Mouse (Mus musculus): ENCODE results near the gene Bnip1.

Bnip1 gene

DNA sequence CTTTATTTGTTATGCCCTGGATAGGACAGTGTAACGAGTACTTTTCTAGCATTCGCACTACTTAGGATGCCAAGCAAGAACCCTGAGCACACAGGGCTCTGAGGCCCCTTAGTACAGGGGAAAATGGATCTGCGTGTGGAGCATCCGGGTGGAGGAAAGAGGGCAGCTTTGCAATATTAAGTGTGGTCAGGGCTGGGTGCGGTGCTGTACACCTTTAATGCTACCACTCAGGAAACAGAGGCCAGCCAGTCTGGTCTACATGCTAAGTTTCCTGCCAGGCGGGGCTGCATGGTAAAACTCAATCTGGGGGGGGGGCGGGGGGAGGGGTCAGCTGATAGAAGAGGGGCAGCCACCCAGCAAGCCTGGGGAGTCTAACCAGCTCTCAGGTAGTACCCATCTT, 14.5 kb downstream of the Bnip1 start:
- no peak for DNase-seq

DNA sequence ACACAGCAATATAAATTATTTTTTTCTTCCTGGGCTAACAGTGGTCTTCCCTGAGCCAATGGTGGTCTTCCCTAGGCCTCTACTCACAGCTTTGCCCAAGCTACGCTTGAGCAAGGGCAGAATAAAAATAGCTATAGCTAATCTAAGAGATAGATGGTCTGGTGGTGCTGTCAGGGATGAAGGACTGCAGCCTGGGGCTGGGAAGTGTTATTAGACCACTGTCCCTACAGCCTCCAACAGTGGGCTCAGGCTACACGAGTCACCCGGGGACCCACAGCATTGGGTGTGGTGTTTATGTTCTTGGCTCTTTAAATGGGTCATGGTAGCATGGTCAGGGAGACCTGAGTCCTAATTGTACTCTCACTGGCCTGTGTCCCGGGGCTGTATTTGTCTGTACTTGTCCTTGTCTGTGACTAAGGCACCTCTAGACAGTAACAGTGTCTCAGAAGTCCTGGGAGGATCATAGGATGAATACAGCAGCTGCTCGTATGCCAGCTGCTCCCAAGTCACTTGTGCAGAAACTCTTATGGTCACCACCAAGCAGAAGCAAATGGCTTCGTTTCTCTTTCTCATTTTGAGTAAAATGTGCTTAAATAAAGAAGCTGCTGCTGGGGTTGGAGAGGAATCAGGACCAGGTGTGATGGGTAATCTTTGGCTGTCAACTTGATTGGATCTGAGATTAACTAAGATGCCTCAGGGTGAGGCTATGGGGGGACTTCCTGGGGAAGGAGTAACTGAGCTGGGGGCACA, 16.7 kb downstream of the Bnip1 start:
- DNase-seq, result no peak

DNA sequence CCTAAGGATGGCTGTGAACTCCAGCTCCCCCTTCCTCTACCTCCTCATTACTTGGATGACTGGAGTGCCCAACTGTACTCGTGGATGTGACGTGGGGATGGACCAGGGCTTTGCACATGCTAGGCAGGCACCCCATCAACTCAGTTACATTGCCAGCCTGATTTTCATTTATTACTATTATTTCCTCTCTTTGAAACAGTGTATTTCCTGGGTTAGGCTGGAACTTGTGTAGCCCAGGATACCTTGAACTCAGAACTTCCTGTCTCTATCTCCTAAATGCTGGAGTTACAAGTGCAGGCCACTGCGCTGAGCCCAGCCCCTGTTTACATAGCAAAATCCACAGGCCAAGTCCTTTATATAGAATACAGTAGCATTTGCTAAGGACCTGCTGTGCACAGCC, 22.0 kb downstream of the Bnip1 start:
- no peak for DNase-seq

DNA sequence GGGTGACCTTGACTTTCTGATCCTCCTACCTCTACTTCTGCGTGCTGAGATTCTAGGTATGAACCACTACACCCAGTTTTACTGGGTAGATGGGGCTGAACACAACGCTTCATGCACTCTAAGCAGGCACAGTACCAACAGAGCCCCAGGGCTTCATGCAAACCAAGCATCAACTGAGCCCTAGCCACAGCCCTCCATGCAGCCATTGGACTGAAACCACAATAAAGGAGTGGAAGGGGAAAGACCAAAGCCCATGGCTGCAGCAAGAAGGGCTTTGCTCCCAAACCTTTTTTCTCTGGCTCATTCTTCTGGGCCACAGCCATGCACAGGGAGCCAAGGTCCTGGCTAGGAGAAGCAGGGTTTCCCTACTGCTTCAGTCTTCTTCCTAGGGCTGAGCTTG, 31.7 kb downstream of the Bnip1 start:
- no peak for DNase-seq

DNA sequence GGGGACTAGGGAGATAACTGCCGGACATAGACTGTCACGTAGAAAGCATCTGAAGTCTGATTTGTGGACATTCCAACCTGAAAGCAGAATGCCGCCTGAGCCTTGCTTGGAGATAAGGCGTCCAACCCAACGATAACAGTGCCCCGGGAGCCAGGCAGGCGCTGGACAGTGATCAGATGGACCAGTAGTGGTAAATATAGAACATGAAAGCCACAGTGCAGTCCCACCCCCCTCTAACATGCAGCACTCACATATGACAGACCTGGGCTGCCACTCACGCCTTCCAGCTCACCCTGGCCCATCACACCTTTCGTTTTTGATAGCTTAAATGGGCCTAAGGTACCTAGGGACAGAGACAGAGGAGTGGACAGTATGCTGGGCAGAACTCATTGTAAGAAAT, 32.6 kb downstream of the Bnip1 start:
- no peak for DNase-seq

DNA sequence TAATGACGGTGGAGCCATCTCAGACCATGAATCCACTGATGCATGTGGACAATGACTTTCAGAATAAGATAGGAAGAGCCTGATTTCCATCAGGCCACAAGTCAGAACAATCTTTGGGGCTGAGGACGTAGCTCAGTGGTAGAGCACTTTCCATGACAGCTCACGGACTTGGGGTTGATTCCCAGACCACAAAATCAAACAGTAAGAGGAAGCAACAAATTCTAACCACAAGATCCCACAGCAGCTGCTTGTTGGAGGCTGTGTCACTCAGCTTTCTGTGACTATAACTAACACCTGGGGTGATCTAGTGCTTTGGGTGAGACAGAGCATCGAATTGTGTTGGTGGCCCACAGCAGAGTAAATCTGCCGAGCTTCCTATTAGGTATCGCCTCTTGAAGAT, 35.9 kb downstream of the Bnip1 start:
- DNase-seq, result no peak

DNA sequence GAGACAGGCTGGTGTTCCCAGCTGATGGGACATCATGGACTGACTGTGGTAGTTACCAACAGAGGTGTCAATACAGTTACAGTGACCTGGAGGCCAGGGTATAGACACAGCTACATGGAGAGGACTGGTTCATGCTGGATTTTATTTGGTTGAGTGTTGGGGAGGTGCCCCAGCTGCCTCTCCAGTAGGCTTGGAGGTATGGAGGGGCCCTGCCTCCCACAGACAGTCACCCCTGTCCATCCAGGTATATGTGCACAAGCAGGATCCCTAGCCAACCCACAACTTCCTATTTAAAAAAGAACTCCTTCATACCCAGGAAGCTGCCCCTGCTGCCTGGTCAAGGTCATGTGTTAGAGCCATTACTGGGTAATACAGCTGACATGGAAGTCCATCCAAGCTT, 36.9 kb downstream of the Bnip1 start:
- no peak for DNase-seq

DNA sequence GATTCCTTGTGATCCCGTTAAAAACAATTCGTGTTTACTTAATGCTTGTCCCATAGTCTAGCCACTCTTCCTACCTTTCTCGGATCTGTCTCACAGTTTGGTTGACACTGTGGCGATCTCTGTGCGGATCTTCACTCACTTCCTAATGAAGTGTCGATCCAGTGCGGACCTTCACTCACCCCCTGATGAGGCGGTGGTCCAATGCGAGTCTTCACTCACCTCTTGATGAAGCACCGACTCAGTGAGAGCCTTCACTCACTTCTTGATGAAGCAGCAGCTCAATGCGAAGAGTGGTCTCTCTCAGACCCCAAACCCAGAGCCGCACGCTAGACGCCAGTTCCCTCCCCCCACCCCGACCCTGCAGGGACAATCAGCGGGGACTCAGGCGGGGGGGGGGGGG, 45.3 kb downstream of the Bnip1 start:
- DNase-seq, result no peak

DNA sequence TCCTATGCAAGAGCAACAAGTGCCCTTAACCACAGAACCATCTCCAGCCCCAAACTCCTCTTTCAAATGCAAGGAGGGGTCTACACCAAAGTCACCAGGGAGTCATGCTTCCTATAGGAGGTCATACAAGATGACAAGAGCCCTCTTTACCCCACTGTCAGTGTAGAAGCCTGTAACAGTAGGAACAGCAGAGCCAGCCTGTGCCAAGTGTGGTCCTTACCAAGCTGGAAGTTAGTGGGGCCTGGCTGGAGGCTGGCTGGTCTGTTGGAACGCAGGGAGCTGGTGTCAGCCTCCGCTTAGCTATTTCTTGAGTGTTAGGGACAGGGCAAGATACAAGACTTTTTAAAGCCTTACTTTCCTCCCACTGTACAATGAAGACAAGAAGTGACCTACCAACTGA, 52.9 kb downstream of the Bnip1 start:
- no peak for DNase-seq

DNA sequence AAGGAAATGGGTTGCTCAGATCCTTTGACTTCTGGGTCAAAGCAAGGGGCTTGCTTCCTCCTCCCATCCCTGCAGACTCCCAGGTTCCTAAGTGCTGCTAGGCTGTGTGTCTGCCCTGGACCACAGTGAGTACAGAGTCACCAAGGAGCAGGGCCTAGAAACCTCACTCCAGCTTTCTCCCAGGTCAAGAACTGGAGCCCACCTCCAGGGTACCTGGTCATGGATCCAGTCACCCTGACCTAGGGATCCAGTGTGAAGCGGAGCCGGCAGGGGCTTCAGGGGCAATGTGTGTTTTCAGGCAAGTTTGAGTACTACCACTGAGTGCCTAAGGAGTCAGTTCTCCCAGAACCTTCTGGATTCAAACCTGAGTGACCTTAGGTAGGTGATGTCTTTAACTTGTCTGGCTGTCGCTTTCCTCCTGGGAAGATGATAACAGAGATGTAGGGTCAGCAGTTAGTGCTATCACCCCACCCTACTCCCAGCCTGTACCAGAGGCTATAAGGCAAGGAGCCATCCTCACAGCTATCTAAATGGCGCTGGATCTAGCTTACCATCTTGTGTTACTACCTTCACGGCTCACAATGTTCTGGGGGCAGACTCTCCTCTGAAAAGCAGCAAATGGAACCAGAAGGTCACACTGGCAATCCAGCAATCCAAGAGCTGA, 53.6 kb downstream of the Bnip1 start:
- DNase-seq, result no peak

DNA sequence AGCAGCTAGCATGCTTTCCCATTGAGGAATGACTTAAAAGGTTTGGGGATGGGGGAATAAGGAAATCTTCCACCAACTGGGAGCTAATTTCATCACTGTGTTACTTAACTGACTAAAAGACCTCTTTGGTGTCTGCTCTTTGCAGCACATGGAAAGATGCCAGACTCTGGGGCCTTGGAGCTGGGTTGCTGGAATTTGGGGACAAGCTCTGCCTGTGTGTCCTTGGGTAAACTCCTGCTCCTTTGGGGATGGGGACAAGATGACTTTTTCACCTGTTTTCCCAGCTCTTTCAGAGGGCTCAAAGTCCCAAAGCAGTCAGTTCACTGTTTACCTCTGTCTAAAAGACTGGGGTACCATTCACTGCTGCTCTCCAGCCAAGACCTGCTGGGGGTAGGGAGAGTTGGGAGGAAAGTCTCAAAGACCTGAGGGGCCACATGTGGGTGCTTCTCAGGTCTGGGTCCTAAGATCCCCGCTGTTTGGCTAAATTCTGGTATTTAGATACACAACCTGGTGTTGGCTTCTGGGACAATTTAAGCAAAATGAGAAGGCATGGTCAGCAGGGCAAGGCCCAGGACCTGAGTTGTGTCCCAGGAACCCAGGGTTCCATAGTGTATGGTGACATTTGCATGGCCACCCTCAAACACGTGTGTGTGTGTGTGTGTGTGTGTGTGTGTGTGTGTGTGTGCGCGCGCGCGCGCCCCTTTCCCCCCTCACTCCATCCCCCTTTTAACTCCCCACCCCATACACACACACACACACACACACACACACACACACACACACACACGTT, 54.3 kb downstream of the Bnip1 start:
- DNase-seq, result no peak

DNA sequence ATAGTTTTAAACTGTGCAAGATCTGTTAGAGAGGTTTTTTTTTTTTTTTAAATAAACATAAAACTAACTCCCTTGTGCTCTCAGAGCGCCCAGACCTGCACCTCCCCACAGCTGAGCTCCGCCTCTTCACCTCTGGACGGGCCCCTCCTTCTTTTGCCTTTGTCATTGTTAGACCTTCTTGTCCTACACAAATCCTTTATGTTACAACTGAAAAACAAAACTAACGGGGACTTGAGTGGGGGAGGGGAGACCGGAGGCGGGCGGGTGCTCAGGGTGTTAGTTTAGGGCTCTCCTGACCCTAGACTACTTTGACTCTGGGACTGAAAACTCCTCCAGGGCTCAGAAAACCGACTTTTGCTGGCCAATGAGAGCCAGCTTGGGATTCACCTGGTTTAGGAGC, 55.1 kb downstream of the Bnip1 start:
- DNase-seq, result no peak

DNA sequence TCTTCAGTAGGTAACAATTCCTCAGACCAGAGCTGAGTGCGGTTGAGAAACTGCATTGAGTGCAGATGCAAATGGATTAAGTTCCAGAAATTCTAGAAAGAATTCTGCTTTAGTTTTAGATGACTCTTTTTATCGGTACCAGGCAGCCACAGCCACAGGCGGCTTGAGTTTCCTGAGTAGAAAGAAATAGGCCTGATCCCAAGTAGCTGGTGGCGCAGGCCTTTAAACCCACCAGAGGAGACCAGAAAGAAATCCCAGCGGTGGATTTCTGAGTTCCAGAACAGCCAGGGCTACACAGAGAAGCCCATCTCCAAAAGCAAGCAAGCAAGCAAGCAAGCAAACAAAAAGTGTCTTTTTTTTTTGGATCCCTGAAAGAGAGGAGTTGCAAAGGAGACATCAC, 55.5 kb downstream of the Bnip1 start:
- DNase-seq, result no peak

DNA sequence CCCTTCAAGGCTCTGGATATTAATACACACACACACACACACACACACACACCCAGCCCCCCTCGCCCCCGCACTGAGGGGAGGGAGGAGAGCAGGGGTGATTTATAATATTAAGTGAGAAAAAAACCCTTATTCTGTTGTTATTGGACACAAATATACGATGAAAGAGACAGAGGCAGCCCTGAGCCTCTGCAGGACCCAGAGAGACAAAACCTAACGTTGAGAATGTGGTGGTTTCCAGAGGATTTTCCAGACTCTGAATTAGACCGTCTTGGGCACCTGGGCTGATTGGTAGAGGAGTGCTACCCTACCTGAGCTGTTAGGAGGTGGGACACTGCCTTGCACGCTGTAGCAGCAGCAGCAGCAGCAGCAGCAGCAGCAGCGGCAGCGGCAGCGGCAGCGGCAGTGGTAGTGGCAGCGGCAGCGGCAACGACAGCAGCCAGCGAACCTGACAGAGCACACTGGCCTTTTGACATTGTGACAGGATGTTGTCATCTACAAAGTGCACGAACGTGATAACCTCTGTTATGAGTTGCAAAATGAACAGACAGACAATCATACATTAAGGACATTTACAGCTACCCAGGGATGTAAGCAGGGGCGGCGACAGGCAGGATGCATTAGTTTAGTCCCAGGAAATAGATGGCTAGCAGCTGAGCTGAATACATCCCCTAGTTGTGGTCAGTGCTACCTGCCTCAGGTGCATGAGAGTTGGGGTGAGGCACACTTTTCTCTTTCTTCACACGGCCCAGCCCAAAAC, 56.1 kb downstream of the Bnip1 start:
- DNase-seq, result no peak

DNA sequence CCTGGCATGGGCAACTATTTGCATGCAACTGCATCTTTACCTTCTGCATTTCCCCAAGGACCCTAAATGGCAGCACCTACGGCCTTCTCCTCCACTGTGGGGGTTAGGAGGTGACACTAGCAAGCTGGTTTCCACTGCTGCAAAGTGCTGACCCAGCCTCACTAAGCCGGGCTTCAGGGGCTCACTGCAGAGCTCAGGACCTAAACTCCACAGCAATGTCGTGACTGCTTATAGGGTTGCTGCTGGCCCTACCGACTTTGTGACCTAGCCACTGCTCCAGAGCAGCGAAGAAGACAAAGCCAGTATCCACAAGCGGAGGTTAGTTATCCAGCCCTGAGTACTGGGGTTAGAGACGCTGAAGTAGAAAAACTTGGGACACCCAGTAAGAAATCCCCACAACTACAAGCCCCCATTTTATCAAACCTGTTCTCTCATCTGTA, 56.7 kb downstream of the Bnip1 start:
- DNase-seq, result no peak

DNA sequence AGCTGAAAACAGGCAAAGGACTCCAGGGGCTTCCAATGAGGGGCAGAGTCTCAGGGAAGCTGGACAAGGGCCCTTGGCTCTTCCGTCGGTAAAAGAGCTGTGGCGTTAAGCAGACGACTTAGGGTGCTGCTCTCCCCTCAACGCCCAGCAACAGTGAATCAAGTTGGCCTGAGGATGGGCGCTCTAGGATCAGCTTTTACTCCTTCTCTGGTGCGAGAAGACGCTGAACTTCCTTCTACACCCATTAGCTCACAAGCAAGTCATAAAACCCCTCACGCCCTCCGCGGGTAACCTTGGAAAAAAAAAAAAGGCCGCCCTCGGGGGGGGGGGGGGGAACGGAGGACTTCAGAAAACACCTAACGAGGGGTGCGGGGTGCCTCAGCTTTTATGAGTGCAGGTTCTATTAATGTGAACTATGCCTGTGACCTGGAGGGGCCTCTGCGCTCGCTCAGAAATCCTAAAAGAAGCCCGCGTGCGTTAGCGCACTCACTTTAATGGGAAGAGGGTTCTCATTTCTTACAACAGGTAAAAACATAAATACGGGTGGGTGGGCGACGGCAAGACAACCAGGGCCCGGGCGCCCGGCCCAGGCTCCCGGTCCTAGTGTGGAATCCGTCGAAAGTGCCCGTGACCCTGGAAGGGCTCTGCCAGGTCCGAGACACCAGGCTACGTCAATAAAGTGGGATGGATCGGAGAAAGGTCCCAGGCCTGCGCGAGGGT, 57.5 kb downstream of the Bnip1 start:
- DNase-seq, result no peak

DNA sequence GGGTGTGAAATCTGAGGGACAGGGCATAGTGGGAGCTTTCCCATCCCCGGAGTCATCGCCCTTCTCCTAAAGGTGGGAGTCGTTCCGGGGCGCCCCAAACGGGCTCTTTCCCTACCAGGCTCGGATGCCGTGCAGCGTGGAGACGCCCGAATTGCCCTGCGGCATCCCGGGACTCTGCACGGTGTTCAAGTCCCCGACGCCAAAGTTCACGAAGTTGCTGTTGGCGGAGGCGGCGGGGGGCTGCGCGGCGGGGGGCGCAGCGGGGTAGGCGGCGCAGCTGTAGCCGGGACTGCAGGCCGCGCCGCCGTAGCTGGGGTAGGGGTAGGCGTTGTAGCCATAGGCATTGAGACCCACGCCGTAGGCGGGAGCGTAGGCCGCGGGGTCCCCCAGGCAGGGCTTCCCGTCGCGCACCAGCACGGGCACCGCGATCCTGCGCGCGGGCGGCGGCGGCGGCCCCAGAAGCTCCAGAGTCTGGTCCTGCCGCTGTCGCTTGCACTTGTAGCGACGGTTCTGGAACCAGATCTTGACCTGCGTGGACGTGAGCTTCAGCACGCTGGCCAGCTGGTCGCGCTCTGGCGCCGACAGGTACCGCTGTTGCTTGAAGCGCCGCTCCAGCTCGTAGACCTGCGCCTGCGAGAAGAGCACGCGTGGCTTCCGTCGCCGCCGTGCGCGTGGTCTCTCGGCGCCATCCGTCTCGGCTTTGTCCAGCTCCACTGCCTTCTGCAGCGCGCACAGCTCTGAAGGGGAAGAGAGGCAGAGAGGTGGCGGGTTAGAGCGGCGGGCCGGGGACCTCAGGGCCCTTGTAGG, 58.2 kb downstream of the Bnip1 start:
- no peak for DNase-seq

DNA sequence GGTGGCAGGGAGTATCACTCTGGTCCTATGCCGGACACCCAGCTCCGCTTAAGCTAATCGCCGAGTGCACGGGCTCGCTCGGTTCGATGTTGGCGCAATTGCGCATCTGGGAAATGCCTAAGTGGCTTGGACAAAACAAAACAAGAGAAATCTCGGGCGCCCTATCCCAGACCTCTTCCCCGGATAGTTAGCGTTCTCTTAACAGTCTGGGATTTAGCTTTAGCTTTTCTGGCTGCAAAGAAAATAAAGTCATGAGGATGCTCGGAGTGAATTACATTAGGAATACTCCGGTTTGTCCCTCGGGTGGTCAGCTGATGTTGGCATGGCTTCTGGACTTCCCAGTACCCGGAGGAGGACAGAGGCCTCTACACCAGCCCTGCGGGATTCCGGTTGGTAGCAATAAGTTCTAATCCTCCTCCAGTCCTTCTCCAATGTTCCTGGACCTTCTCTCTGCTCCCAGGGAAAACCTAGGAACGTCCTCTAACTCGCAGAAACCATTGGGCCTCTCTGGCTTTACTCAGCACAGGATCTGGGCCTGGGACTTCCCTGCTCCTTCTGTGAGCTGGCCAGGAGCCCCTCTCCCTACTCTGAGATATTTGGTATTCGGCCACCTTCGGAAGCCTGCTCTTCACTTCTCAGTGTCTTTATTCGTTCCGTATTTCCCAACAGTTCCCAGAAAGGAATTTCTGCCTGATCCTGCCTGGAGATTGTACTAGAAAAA, 59.0 kb downstream of the Bnip1 start:
- no peak for DNase-seq

DNA sequence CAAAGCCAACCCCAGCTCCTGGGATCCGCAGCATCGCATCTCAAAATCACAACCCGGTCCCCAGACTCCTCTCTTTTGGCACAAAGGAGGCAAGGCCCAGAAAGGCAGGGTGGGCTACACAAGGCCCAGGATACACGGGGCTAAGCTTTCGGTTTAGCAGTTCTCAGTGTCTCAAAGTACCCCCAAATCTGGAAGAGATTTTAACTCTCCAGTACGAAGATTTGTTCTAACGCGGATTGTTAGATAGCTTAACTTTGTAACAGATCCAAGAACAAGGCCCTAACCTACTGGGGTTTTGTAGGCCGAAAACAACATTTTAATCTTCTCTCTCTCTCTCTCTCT, 59.5 kb downstream of the Bnip1 start:
- no peak for DNase-seq

DNA sequence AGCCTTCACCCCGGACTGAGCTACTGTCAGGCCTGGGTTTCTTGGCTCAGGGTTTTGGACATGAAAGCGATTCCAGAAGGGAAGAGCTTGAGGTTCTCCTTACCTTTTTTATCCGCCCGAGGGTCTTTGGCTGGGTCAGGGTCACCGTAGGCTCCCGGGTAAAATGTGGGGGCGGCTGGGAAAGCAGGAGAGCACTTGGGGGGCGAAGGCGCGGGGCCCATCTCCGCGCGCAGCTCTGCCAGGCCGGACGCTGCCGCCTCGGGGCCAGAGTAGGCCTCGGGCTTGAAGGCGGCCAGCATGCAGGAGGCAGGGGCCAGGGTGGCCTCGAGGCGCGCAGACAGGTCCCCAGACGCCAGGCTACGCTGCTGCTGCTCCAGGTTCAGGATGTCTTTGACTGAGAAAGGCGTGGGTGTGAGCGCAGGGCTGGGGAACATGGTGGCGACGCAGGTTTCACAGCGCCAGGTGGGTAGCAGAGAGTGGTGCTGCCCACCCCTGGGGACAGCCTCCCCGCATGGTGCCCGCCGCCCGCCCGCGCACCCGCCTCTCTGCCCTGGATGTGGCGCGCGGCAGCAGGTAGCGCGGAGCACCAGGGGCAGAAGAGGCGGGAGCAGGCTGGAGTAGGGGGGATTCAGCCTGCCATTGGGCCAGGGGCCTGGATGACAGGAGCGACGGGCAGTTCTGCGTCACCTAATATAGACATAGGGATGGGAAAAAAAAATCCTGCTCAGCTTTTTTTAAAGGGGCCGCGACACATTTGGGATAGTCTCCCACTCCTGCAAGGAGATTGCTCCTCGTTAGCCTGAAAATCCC, 60.3 kb downstream of the Bnip1 start:
- no peak for DNase-seq
